Comparison of ENCODE assay signal across 11 mouse cellular contexts in genomic region chr2:165136049-165136448, GRCm38 (mm10). TPM values are rescaled to one million over a fixed set of nuclear protein-coding genes. Genes with fewer than 3 reads are reported as not detected.
DNase-seq lines count a peak whose midpoint lies in the region; ATAC-seq lines count a peak whose summit lies in the region.
"Had no signal": no experiment of that assay in that cellular context is flagged by ENCODE, and none has a peak within 500 bp of the region (broad histone marks: within the 10 kb centered on the region; RNA-seq: fewer than 3 reads in every experiment).

No protein-coding gene starts in this region.

- no peaks in the 10 kb centered on the region for H3K36me3 ChIP-seq in hindbrain, embryonic 10.5 days
- no peaks in the 10 kb centered on the region for H3K36me3 ChIP-seq in neural tube, embryonic 11.5 days (ENCODE audit: control insufficient read depth, insufficient read depth, low read length)

- ATAC-seq in neural tube, embryonic 11.5 days (ENCODE audit: insufficient read depth, low FRiP score, low TSS enrichment) = peak; percentile 77

- no peak overlapping the region for H3K4me2 ChIP-seq in neural tube, embryonic 11.5 days (ENCODE audit: low read depth)

- peak overlapping the region; percentile 45 for H3K9ac ChIP-seq in neural tube, embryonic 11.5 days (ENCODE audit: low read length)

- H3K27ac ChIP-seq in hindbrain, embryonic 10.5 days = peak overlapping the region; percentile 93
- H3K27ac ChIP-seq in neural tube, embryonic 11.5 days (ENCODE audit: low read depth, low read length) = peak overlapping the region; percentile 83

- peaks cover 40% of the 10 kb centered on the region for H3K27me3 ChIP-seq in hindbrain, embryonic 10.5 days (ENCODE audit: insufficient read depth, poor library complexity, severe bottlenecking)
- H3K27me3 ChIP-seq in neural tube, embryonic 11.5 days (ENCODE audit: control insufficient read depth, insufficient read depth, low read length) = no peaks in the 10 kb centered on the region

- H3K4me3 ChIP-seq in hindbrain, embryonic 10.5 days = peak overlapping the region; percentile 20; the same call in 1 of the 2 replicates
- no peak overlapping the region for H3K4me3 ChIP-seq in neural tube, embryonic 11.5 days (ENCODE audit: low read depth, low read length)

- 5% methylated on average over 16 of the region's 16 CpGs for WGBS in hindbrain, embryonic 10.5 days
- WGBS in neural tube, embryonic 11.5 days = 4% methylated on average over 16 of the region's 16 CpGs

- peak; percentile 6 for DNase-seq in kidney, postnatal 14 days
- no peak for DNase-seq in kidney, adult 11 months
- peak; percentile 66 for DNase-seq in brain, adult 2 months (ENCODE audit: low read depth, low spot score)
- DNase-seq in hindbrain, embryonic 10.5 days (ENCODE audit: low spot score) = peak; percentile 90
- peak; percentile 89 for DNase-seq in neural tube, embryonic 11.5 days (ENCODE audit: low spot score)
- DNase-seq in T-cell, adult 2 months (ENCODE audit: low spot score) = no peak
- no peak for DNase-seq in urinary bladder, postnatal 36 days (ENCODE audit: low spot score in 2 of 2)
- no peak for DNase-seq in cerebellum, adult 11-12 months
- DNase-seq: gastrocnemius, postnatal 10 days; lung, postnatal 4 days had no signal

- H3K4me1 ChIP-seq in hindbrain, embryonic 10.5 days (replicated peaks) = peaks cover 98% of the 10 kb centered on the region
- peaks cover 39% of the 10 kb centered on the region for H3K4me1 ChIP-seq in neural tube, embryonic 11.5 days (ENCODE audit: control insufficient read depth, insufficient read depth, low read length)

- no peaks in the 10 kb centered on the region for H3K9me3 ChIP-seq in hindbrain, embryonic 10.5 days
- no peaks in the 10 kb centered on the region for H3K9me3 ChIP-seq in neural tube, embryonic 11.5 days (ENCODE audit: control insufficient read depth, low read length)

RNA-seq across cellular contexts. Expression of gene 1700025C18Rik, which starts 45.5 kb away (rescaled TPM):
- polyA plus RNA-seq in hindbrain, embryonic 10.5 days (2016; fragmentation: Nextera tagmentation; extraction: Ambion mirVana) = not detected in 2 replicates
- not detected in 2 replicates for polyA plus RNA-seq in neural tube, embryonic 11.5 days (2014; fragmentation: Nextera tagmentation; extraction: Ambion mirVana)
- polyA plus RNA-seq: spleen, adult 2 months had no signal

Comparison
In these comparisons a context has a peak if more than half of its experiments do, and no peak if none do; other contexts are left out.
1. DNase-seq: peak in kidney, postnatal 14 days (single experiment), brain, adult 2 months (single experiment), hindbrain, embryonic 10.5 days (single experiment) and neural tube, embryonic 11.5 days (single experiment); none in kidney, adult 11 months (single experiment), T-cell, adult 2 months (single experiment), urinary bladder, postnatal 36 days (0 of 2) and cerebellum, adult 11-12 months (single experiment).